Mouse (Mus musculus): ENCODE measurements around the gene Noxa1. TPM values are rescaled to one million over a fixed set of nuclear protein-coding genes. Genes with fewer than 3 reads are reported as not detected.

The Noxa1 gene
- total RNA-seq, 2 experiments from 2014 or later, result not detected

DNA sequence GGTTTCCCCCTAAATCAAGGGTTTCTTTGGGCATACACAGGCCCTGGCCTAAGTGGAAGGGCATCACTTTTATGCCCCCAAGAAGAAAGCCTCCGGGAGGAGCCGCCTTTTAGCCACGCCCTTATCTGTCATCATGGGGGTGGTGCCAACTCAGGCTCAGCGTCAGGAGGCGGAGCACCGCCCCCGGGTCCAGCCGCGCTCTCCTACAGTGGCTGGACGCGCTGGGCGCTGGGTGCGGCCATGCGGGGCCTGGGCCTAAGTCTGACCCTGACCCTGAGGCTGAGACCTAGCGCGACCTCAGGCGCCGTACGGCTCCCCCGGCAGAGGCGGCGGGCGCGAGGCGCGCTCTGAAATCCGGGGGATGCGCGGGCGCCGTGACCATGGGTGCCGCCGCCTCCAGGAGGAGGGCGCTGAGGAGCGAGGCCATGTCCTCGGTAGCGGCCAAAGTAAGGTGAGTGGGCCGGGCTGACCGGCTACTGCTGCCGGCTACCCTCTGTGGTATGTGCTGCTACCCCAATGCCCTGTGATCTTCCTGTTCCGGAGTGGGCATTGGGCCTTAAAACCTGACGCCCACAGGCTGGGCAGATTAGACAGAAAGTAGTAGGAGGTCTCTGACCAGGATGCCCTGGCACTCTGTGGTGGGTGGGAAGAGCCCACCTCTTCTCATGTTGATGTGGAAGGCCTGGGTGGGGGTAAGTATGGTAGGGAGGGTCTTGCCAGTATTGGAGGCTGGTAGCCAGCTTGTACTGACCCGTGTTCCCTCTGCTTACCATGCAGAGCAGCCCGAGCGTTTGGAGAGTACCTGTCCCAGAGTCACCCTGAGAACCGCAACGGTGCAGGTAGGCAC is 40.5 kb downstream of the Noxa1 start, which contains the start of gene Nsmf:
Gene Nsmf, plus strand, starts transcription at position 135 of the 847 bp plus-strand sequence.
- DNase-seq (ENCODE audit: low spot score in 2 of 2), result peak; percentile 89
- intact Hi-C loops (cut with DNase I), result no loop called here

DNA sequence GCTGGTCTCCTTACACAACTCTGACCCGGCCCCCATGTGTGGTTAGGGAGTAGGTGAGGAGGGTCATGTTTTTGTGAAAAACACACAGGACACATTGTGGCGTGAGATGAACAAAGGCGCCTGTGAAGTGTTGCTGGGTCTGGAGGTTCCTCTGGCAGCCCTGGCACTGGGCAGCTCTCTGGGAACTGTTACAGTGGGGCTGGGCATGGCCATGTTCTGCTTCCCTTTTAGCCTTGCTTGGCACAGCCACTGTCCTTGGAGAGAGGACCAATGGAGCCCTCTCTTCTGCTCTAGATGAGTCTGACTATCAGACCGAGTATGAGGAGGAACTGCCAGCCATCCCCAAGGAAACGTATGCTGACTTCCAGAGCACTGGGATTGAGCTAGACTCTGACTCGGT is 41.8 kb downstream of the Noxa1 start:
- DNase-seq (ENCODE audit: low spot score in 2 of 2), result no peak

DNA sequence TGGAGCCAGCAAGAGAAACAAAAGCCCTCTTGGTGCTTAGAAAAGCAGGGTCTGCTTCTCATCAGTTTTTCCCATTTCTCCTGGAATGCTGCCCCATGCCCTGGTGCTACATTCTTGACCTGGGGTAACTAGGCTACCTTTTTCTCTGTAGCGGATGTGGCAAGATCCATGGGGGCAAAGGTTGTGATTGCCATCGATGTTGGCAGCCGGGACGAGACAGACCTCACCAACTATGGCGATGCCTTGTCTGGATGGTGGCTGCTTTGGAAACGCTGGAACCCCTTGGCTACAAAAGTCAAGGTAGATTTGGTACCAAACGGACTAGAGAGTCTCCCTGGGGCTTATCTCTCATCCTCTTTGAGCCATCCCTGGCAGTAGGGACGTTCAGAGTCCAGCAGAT is 43.5 kb downstream of the Noxa1 start:
- intact Hi-C loops (cut with DNase I), result no loop called here
- no peak for DNase-seq (ENCODE audit: low spot score in 2 of 2)

More for the DNA sequence above, 41.8 kb downstream of the Noxa1 start:
- intact Hi-C loops (cut with DNase I), result no loop called here

DNA sequence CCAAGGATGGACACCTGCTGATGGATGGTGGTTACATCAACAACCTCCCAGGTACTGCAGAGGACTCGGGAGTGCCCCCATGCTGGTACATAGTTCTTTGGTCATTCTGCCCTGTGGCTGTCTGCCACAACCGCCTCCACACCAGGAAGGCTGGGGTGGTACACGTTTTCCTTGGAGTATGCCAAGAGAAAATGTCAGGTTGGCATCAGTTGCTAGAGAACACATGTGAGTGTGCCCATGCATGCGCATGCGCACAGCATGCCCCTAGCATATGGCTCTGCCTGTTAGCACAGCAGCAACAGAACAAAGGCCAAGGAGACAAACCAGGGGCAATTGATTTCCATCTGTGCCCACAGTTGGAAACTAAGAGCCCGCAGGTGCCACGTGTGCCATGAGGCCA is 44.0 kb downstream of the Noxa1 start:
- intact Hi-C loops (cut with DNase I), result no loop called here
- peak in 1 of 2 experiments; percentile 80 for DNase-seq (ENCODE audit: low spot score in 2 of 2)

DNA sequence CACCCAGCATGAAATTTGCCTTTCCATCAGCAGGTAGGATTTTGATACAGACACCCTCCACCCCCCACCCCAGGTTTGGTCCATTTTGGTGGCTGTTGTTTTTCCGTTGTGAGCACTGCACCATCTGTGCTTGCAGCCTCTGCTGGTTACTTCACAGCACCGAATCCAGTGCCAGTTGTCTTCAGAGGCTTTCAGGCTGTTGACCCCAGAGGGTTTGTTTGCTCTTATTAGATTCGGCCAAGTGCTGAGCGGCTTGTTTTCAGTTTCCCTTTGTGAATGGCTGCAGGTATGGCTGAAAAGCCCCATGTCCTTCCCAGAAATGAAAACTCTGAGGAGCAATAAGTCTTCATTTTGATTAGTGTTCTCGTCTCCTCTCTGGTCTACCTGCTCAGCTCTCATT is 54.9 kb downstream of the Noxa1 start:
- intact Hi-C loops (cut with DNase I), result no loop called here
- DNase-seq (ENCODE audit: low spot score in 2 of 2), result no peak

Small RNA genes within 50 kb of the gene (microRNA-seq; reads per million reads assigned to microRNA genes)
- gene Gm24328 (0 reads per million in 2 experiments), gene Mir7664 (0 reads per million in 2 experiments)

Other genes with a start within 250 kb of the Noxa1 start
- gene Ehmt1, start 175.5 kb downstream of the Noxa1 start, total RNA-seq (2021), result 10 to 100 TPM; 55.0 to 61.9 TPM
- gene Arrdc1, start 159.9 kb downstream of the Noxa1 start, total RNA-seq (2021), result 10 to 100 TPM; 15.2 to 19.0 TPM
- 10 to 100 TPM; 38.0 to 40.9 TPM for gene Zmynd19, start 145.4 kb downstream of the Noxa1 start, total RNA-seq (2021)
- gene Dph7, start 132.7 kb downstream of the Noxa1 start, total RNA-seq (2021), result 10 to 100 TPM; 27.7 to 30.9 TPM
- 10 to 100 TPM; 85.4 to 96.4 TPM for gene Mrpl41, start 120.1 kb downstream of the Noxa1 start, total RNA-seq (2021)
- gene Pnpla7, start 119.1 kb downstream of the Noxa1 start, total RNA-seq (2021), result 10 to 100 TPM; 10.6 to 13.4 TPM
- 100 to 1,000 TPM; 565 to 580 TPM for gene Nsmf, start 40.8 kb downstream of the Noxa1 start, total RNA-seq (2021)
- gene Entpd8, start 14.8 kb downstream of the Noxa1 start, total RNA-seq (2021), result not detected
- gene Nrarp, start 85.6 kb upstream of the Noxa1 start, total RNA-seq (2021), result 10 to 100 TPM; 38.6 to 44.9 TPM
- 1 to 10 TPM; 1.7 to 2.6 TPM for gene Tor4a, start 101.7 kb upstream of the Noxa1 start, total RNA-seq (2021)
- 10 to 100 TPM; 49.9 to 52.1 TPM for gene Nelfb, start 116.3 kb upstream of the Noxa1 start, total RNA-seq (2021)
- under 1 TPM; 0.27 to 0.44 TPM for gene Stpg3, start 119.5 kb upstream of the Noxa1 start, total RNA-seq (2021)
- gene Fam166a, start 123.6 kb upstream of the Noxa1 start, total RNA-seq (2021), result not detected
- gene Tubb4b, start 129.6 kb upstream of the Noxa1 start, total RNA-seq (2021), result 100 to 1,000 TPM; 478 to 505 TPM
- not detected for gene Slc34a3, start 139.2 kb upstream of the Noxa1 start, total RNA-seq (2021)
- not detected for gene Rnf224, start 141.6 kb upstream of the Noxa1 start, total RNA-seq (2021)
- 100 to 1,000 TPM; 220 to 242 TPM for gene Rnf208, start 147.1 kb upstream of the Noxa1 start, total RNA-seq (2021)
- gene Cysrt1, start 147.3 kb upstream of the Noxa1 start, total RNA-seq (2021), result under 1 TPM in 1 of 2 experiments, not detected in 1; 0.79 TPM
- 1 to 10 TPM; 2.3 to 2.8 TPM for gene AL732309.1, start 151.7 kb upstream of the Noxa1 start, total RNA-seq (2021)
- gene Tmem203, start 160.3 kb upstream of the Noxa1 start, total RNA-seq (2021), result 10 to 100 TPM; 35.3 to 41.3 TPM
- 10 to 100 TPM; 14.2 to 15.7 TPM for gene Tprn, start 167.5 kb upstream of the Noxa1 start, total RNA-seq (2021)
- 10 to 100 TPM; 70.9 to 72.1 TPM for gene Ssna1, start 177.3 kb upstream of the Noxa1 start, total RNA-seq (2021)
- 10 to 100 TPM; 69.8 to 73.2 TPM for gene Anapc2, start 177.3 kb upstream of the Noxa1 start, total RNA-seq (2021)
- not detected for gene Tmem210, start 193.0 kb upstream of the Noxa1 start, total RNA-seq (2021)
- gene Lrrc26, start 194.8 kb upstream of the Noxa1 start, total RNA-seq (2021), result not detected
- 100 to 1,000 TPM; 477 to 493 TPM for gene Grin1, start 224.0 kb upstream of the Noxa1 start, total RNA-seq (2021)
- 10 to 100 TPM; 57.2 to 59.0 TPM for gene Man1b1, start 237.2 kb upstream of the Noxa1 start, total RNA-seq (2021)

All from left cerebral cortex, postnatal 14 days (tissue).